Mouse (Mus musculus) adrenal gland (tissue): ENCODE measurements at regions not wholly inside any gene's neighbourhood (a gene's known extent, or its start where the extent isn't known, plus 50 kb on each side); places are given as distances from the start of the nearest gene placed in this dataset.

Experiments
- intact Hi-C: fragments of 180-260 bp; cut with DNase I; formaldehyde crosslinking; loops from one replicate; pipeline ENCODE4 v1.15.1; 2025

DNA sequence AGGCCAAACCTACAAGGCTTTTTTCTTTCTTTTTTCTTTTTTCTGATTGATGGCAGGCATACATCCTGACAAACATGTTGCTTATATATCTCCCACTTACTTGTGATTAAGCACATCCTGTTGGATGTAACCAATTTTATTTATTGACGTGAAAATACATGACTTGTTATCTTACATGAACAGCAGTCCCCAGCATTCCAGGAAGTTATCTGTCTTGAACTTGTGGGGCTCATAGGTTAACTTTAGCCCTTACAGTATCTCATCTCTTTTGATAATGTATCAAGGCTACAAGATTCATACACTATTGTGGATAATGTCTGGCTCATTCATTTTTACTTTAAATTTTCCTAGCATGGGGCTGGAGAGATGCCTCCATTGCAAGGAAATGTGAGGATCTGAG lies 852.0 kb upstream of the Agtr1b start:
- intact Hi-C loops, result no loop called here

- intact Hi-C loops, result no loop called here
Observed at GRCm38 (mm10) chr3:21241184-21241583, 835.3 kb upstream of the Tbl1xr1 start.

GRCm38 (mm10) chr3:21256129-21256760 lies 820.2 kb upstream of the Tbl1xr1 start:
- intact Hi-C loops, result no loop called here

- intact Hi-C loops, result no loop called here
Observed at GRCm38 (mm10) chr3:21263317-21263716, 813.1 kb upstream of the Tbl1xr1 start.

DNA sequence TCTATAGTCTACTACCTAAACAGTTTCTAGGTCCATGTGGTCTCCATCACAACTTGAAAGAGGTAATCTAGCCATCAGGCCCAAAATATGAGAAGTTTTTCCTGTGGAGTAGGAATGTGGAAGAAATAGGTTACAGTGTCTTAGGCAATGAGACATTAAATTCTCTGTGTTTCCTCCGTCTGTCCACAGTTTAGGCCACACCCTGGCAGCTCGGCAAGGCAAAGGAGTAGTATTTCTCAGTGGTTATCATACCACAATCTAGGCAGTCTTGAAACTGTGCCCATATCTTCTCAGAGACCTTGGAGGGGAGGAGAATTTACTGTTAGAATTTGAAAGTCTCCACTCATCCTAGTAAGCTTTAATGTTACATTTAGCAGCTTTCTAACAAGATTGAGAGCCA lies 811.0 kb upstream of the Tbl1xr1 start:
- intact Hi-C loops, result no loop called here

DNA sequence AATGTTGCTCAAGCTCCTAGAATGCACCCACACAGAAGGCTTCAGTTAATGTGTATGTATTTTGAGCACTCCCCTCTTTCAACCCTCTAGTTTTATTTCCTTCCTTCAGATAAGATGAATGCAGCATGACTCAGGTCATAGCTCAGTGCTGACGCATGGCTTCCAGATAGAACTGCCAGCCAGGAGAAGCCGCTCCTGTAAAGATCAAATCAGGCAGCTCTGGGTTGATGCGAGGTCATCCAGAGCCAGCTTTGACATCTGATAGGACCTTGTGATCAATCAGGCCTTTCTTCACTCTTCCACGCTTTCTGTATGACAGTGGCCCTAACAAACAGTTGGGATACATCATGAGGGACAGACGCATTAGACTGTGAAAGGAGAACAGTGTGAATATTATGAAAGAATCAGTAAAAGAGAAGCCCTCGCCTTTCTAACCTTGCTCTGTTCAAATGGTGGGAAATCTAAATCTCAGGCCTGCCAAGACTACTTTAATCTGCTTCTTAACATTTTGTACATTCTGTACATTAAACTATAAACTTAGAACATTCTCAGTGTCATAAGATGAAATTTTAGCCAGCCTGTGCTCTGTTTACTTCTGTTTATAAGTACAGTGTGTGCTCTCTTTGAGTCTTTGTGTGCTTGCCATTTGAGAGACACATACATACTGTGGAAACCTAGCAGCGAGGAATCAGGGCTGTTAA lies 807.9 kb upstream of the Tbl1xr1 start:
- intact Hi-C loops, result no loop called here

DNA sequence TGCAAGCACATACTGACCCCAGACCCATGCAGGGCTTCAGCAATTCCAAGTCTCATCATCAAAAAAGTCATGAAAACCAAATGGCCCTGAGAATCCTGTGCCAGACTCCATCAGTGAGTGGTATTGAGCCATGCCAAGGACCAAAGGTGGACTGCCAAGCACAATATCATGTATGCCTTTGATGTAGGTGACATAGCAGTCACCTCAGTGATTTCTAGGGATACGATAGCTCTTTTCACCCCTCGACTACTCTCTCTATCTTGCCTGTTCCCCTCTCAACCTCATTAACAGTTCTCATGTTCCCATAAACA lies 807.4 kb upstream of the Tbl1xr1 start:
- intact Hi-C loops, result no loop called here

DNA sequence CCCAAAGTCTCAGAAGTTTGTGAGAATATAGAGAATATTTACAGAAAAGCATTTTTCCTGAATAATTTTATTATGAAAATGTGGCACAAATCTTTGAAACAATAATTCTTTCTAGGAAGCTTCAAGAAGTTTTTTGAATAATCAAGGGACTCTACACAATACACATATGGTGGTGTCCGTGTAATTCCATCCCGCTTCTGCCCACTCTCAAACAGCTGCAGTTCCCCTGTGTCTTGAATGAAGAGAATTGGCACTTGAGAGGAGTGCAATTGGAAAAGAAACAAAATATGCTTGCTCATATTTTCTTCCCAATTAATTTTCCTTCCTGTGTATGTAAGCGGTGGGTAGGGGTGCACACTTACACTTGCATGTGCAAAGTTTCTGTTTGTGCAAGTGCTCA lies 805.7 kb upstream of the Tbl1xr1 start:
- intact Hi-C loops, result no loop called here

GRCm38 (mm10) chr3:21272219-21272618 lies 804.2 kb upstream of the Tbl1xr1 start:
- intact Hi-C loops, result no loop called here

DNA sequence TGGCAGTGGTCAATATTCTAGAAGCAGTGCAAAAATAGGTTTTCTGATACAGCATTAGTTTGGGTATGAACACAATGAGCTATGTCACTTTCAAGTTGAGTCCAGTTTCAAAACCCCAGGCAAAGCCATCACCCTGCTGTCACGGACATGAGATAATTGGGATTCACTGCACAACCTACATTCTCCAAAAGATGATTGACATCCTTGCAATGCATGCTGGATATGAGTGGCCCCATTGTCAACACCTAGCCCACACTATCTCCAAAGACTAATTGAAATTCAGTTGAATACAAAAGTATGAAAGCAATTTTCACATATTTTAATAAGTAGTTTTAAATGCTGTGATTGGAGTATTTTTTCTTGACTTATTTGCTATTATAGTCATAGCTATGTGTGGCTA lies 783.7 kb upstream of the Tbl1xr1 start:
- intact Hi-C loops, result no loop called here

DNA sequence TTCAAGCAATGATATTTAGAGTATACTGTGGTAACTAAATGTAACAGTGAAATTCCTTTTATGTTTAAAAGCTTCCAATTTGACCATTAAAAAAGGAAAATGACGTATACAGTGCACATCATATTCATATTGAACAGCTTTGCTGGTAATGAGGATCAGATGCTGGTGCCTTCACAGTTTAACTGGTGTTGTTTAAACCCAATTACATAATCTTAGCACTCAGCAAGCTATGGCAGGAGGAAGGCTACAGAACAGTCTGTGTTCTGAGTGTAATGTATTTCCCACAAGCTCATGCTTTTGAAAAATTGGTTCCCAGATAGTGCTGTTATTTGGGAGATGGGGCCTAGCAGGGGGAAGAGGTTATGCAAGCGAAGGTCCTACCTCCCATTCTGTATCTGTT lies 783.1 kb upstream of the Tbl1xr1 start:
- intact Hi-C loops, result no loop called here

GRCm38 (mm10) chr3:21294776-21295175 lies 781.7 kb upstream of the Tbl1xr1 start:
- intact Hi-C loops, result no loop called here

DNA sequence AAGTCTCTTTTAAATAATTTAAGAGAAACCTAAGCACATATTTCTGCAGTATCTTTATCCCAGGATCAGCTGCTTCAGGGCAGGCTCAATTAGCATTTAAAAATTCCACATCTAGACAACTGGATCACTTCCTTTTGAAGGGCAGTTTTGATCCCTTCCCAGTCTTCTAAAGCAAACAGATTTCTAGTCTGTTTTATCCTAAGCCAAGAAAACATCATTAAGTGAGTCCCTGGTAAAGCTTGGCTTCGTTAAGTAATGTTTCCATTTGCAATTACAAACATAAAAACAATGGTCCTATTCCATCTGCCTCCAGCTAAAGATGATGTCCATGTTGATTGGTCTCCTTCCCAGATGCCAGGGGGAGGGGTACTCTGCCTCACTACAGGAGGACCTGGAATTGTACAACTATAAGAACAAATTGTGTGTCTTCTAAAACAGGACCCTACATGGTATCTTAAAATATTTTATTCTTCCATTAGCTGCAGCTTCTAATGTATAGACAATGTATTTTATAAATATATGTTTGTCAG lies 779.8 kb upstream of the Tbl1xr1 start:
- intact Hi-C loops, result no loop called here

GRCm38 (mm10) chr3:21325329-21325896 lies 751.0 kb upstream of the Tbl1xr1 start:
- intact Hi-C loops, result no loop called here

DNA sequence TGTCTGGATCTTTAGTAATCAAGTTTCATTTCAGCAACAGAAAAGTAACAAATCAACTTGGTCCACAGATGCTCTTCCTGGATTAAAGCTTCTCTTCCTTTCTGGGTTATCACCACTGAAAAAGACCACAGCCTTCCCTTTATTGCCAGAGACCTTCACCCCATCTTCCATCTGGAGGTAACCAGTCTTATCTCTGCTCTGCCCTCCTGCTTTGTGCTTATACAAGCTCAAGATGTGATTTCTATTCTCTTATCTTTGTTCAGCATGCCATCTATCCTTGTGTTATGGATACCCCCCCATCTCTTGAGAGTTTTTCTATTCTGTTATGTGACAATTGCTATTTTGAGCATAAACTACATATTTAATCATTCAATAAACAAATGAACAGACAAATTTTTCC lies 734.5 kb upstream of the Tbl1xr1 start:
- intact Hi-C loops, result no loop called here

DNA sequence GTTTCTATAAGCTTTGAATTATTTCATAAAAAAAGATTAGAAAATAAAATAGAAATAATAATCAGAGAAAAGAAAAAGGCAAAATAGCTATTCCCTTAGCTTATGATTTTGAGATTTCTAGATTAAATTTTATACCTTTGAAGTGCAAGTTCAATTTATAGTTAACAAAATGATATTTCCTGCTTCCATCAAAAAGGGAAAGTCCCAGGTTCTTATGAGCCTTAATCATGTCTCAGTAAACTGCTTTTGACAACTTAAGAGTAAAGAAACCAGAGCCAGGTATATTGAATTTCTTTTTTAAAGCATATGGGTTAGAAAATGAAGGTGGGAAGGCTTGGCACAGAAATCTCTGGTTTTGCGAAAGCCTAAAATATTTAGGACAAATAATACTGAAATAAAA lies 733.4 kb upstream of the Tbl1xr1 start:
- intact Hi-C loops, result no loop called here

DNA sequence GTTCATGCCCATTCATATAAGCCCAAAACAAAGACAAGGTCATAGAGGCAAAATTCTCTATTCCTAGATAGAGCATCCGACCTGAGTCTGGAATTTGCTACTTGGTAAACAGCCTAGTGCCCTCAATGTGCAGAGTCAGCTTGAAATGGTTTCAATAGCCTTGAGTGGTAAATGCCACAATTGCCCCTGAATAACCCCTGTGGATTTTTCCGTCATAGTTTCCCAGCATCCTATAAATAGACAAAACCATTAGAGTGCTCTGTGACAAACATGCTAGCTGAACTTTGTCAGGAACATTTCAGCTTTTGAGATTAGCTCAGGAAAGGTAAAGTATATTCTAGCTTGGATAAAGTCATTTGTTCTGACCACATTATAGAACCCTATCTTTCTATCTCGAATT lies 727.0 kb upstream of the Tbl1xr1 start:
- intact Hi-C loops, result no loop called here

GRCm38 (mm10) chr3:21356150-21356549 lies 720.3 kb upstream of the Tbl1xr1 start:
- intact Hi-C loops, result no loop called here

- intact Hi-C loops, result no loop called here
Observed at GRCm38 (mm10) chr3:21356831-21357712, 719.4 kb upstream of the Tbl1xr1 start.

- intact Hi-C loops, result no loop called here
Observed at GRCm38 (mm10) chr3:21358068-21358467, 718.4 kb upstream of the Tbl1xr1 start.

DNA sequence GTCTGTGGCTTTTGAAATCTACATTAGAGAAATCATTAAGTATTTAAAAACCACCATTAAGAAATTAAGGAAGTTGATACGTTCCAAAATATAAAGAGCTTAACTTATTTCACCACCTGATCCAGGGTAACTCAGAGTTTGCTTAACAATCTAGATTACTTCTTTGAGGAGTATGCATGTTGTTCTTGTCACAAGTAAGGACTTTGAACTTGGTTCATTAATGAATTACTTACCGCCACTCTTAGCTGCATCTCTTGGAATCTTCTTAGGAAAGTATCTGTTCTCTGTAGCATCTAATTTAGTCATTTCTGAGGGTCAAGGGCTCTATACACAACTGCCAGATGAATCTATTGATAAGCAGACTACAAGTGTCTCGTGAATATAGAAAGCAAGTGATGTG lies 715.4 kb upstream of the Tbl1xr1 start:
- intact Hi-C loops, result no loop called here

DNA sequence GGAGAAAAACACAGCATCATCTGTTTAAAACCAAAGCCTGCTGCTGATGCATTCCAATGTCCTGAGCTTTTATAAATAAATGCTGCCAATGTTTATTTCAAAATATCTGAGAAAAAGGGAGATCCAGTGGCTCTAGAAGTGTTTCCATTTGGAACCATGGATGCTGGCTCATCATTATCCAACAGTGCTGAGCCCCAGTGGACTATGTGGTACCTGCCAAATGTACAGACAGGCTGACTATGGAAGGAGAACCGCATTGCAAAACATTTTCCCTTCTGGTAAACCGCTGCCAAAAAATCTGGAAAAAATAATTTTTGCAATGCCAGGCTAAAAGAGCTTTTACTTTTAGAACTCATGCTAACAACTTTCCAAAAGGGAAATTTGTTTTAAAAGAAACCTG lies 696.6 kb upstream of the Tbl1xr1 start:
- intact Hi-C loops, result no loop called here
